Mouse (Mus musculus) lung, postnatal 0 days (tissue): ENCODE data around the gene F7. TPM values are rescaled to one million over a fixed set of nuclear protein-coding genes. Genes with fewer than 3 reads are reported as not detected.

Source experiments
- ATAC-seq: fragments of 200-750 bp; cut with Nextera tagmentation; 2 replicates; pipeline ENCODE4 v1.8.0; 2017; ENCODE audit warnings: moderate library complexity
- DNase-seq: peaks from one replicate; pipeline ENCODE4 v3.0.0-alpha.2; 2016; ENCODE audit warnings: low spot score
- H3K27ac ChIP-seq: fragments of 300-500 bp; sonication (generic); 2 replicates; pipeline ENCODE4 v1.5.1; 2014; ENCODE audit warnings: antibody characterized with exemption, mild to moderate bottlenecking, low read length, mixed read lengths
- H3K27me3 ChIP-seq: fragments of 300-500 bp; sonication (generic); replicated peaks from 2 replicates; pipeline ENCODE4 v1.6.1; 2014; ENCODE audit warnings: low read length, mixed read lengths; ENCODE audit not compliant: insufficient read depth
- H3K36me3 ChIP-seq: fragments of 300-500 bp; sonication (generic); 2 replicates; pipeline ENCODE4 v1.6.1; 2014; ENCODE audit warnings: low read length, mixed read lengths; ENCODE audit not compliant: insufficient read depth
- H3K4me1 ChIP-seq: fragments of 300-500 bp; sonication (generic); 2 replicates; pipeline ENCODE4 v1.6.1; 2014; ENCODE audit warnings: antibody characterized with exemption, low read depth, low read length, mixed read lengths; ENCODE audit not compliant: insufficient read depth
- H3K4me2 ChIP-seq: fragments of 300-500 bp; sonication (generic); replicated peaks from 2 replicates; pipeline ENCODE4 v1.6.1; 2014; ENCODE audit warnings: low read depth, mild to moderate bottlenecking, low read length, moderate library complexity, mixed read lengths
- H3K4me3 ChIP-seq: fragments of 300-500 bp; sonication (generic); 2 replicates; pipeline ENCODE4 v1.5.1; 2014; ENCODE audit warnings: low read depth, low read length
- H3K9ac ChIP-seq: fragments of 300-500 bp; sonication (generic); replicated peaks from 2 replicates; pipeline ENCODE4 v1.6.1; 2014; ENCODE audit warnings: low read depth, mild to moderate bottlenecking
- H3K9me3 ChIP-seq: fragments of 300-500 bp; sonication (generic); 2 replicates; pipeline ENCODE4 v1.6.1; 2016; ENCODE audit warnings: low read length, mixed read lengths
- CTCF ChIP-seq: IDR thresholded peaks from 2 replicates; pipeline ENCODE4 v1.5.1; 2016; ENCODE audit warnings: antibody characterized with exemption, mild to moderate bottlenecking
- EP300 ChIP-seq: IDR thresholded peaks from 2 replicates; pipeline ENCODE4 v1.6.1; 2016; ENCODE audit warnings: antibody characterized with exemption, mild to moderate bottlenecking, control low read depth
- WGBS: fragments of 180-500 bp; shearing (Covaris S2); extraction: QIAGEN DNeasy Blood & Tissue Kit; methylation state at CpG from one replicate; pipeline ENCODE4 v1.1.7; 2014; 5-methylcytosine and 5-hydroxymethylcytosine counted together
- polyA plus RNA-seq: library from polyadenylated mRNA; unstranded; fragments of >200 nt; fragmentation: Nextera tagmentation; extraction: Ambion mirVana; gene quantifications from 2 replicates; pipeline ENCODE4 v1.2.1, GENCODE M21; 2015

The F7 gene
- polyA plus RNA-seq, 1 experiment from 2014 or later = 5.0 TPM

DNA sequence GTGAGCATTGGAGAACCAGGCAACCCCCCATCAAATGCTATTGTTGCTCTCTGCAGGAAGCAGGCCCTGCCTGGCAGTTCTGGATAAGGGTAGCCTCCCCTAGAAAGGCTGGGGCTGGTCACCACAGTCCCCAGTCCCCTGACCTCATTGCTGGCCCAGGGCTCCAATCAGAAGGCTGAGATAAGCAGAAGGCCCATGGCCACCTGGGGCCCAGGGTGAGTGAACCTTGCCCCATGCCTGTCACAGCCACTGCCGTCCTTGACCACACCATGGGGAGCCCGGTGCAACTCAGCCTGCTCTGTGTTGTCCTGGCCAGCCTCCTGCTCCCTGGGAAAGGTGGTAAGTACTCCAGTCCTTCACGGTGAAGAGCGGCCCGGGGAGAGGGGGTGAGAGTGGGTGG, 11.7 kb downstream of the F7 start:
- Histone ChIP-seq H3K4me1 (no peaks in the 10 kb centered on the region), H3K27me3 (no peaks in the 10 kb centered on the region), H3K4me3 (no peak overlapping the region), H3K4me2 (no peak overlapping the region), H3K36me3 (no peaks in the 10 kb centered on the region), H3K9me3 (no peaks in the 10 kb centered on the region), H3K27ac (no peak overlapping the region), H3K9ac (no peak overlapping the region)
- WGBS = 28% methylated on average over 5 of the region's 5 CpGs
- ATAC-seq (0 out of 2 replicates have a peak, but pooled peaks have one; percentile 16), DNase-seq (no peak)
- no peak for TF ChIP-seq EP300
- no peak for TF ChIP-seq CTCF

- ATAC-seq (no peak), DNase-seq (peak; percentile 41)
- H3K27me3 ChIP-seq = no peaks in the 10 kb centered on the region
- no peaks in the 10 kb centered on the region for H3K9me3 ChIP-seq
- no peak overlapping the region for H3K4me3 ChIP-seq
- H3K4me1 ChIP-seq = no peaks in the 10 kb centered on the region
- no peak overlapping the region for H3K9ac ChIP-seq
- no peak for TF ChIP-seq EP300
- no peak for TF ChIP-seq CTCF
- H3K27ac ChIP-seq = no peak overlapping the region
- H3K36me3 ChIP-seq = no peaks in the 10 kb centered on the region
- 68% methylated on average over 6 of the region's 6 CpGs for WGBS
- no peak overlapping the region for H3K4me2 ChIP-seq
Measured at GRCm38 (mm10) chr8:13039054-13039453, 13.2 kb downstream of the F7 start.

DNA sequence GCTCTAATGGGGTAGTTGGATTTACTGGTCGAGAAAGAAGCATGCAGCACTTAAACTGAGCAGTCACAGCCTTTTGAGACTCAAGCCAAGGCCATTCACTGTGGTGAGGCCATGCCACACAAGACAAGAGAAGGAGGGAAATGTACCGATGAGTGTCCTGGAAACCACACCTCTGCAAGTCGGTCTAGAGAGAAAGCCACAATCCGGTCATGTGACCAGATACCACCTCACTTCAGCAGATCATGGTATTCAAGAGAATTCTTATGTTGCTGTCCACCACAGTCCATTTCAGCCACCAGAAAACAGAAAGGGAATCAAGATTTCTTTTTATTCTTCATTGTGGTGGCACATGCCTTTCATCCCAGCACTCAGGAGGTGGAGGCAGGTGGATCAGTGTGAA, 15.6 kb downstream of the F7 start:
- H3K4me3 ChIP-seq = no peak overlapping the region
- H3K4me1 ChIP-seq = no peaks in the 10 kb centered on the region
- no peaks in the 10 kb centered on the region for H3K27me3 ChIP-seq
- DNase-seq (no peak), ATAC-seq (no peak)
- H3K27ac ChIP-seq = no peak overlapping the region
- H3K36me3 ChIP-seq = no peaks in the 10 kb centered on the region
- H3K4me2 ChIP-seq = no peak overlapping the region
- no peak overlapping the region for H3K9ac ChIP-seq
- WGBS = 67% methylated on average over 4 of the region's 4 CpGs
- no peak for TF ChIP-seq EP300
- TF ChIP-seq CTCF = no peak
- no peaks in the 10 kb centered on the region for H3K9me3 ChIP-seq

DNA sequence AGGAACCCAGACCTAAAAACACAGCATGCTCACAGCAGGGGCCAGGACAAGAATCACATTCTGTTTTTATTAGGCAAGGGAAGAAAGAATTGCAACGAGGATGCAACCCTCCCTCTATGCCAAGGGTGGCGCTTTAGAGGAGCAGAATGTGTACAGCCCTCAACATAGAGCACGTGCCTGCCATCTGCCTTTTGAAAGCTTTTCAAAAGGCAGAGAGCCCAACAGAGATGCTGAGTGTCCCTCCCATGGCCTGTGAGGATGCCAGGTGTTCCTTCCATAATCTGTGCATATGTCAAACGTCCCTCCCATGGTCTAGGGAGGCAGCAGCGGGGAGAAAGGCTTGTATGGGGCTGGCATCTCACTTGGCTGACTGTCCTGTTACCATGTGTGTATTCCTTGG, 21.8 kb downstream of the F7 start:
- WGBS = 54% methylated on average over 5 of the region's 5 CpGs
- Histone ChIP-seq H3K4me1 (no peaks in the 10 kb centered on the region), H3K4me3 (no peak overlapping the region), H3K36me3 (no peaks in the 10 kb centered on the region), H3K9me3 (no peaks in the 10 kb centered on the region), H3K27me3 (no peaks in the 10 kb centered on the region), H3K9ac (no peak overlapping the region), H3K27ac (no peak overlapping the region), H3K4me2 (no peak overlapping the region)
- no peak for TF ChIP-seq EP300
- no peak for TF ChIP-seq CTCF
- ATAC-seq (no peak), DNase-seq (no peak)

DNA sequence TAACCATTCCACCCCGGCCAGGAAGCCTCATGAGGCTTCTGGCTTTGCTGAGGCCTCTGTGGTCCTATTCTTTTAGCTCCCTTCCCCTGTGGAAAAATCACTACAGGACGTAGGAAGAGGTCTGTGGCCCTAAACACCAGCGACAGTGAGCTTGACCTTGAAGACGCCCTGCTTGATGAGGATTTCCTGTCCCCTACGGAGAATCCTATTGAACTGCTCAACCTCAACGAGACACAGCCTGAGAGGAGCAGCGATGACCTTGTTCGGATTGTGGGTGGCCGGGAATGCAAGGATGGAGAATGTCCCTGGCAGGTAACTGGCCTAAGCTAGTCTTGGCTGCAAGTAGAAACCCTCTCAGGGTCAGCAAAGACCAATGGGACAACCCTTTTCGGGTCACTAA, 24.7 kb downstream of the F7 start:
- no peaks in the 10 kb centered on the region for H3K36me3 ChIP-seq
- no peak for TF ChIP-seq CTCF
- TF ChIP-seq EP300 = no peak
- H3K4me2 ChIP-seq = no peak overlapping the region
- WGBS = 78% methylated on average over 10 of the region's 10 CpGs
- H3K4me1 ChIP-seq = no peaks in the 10 kb centered on the region
- H3K27me3 ChIP-seq = no peaks in the 10 kb centered on the region
- H3K9ac ChIP-seq = no peak overlapping the region
- H3K27ac ChIP-seq = no peak overlapping the region
- no peaks in the 10 kb centered on the region for H3K9me3 ChIP-seq
- ATAC-seq = no peak
- no peak overlapping the region for H3K4me3 ChIP-seq
- no peak for DNase-seq

GRCm38 (mm10) chr8:13057351-13057750, 31.5 kb downstream of the F7 start:
- Histone ChIP-seq H3K4me2 (no peak overlapping the region), H3K27ac (no peak overlapping the region), H3K4me1 (no peaks in the 10 kb centered on the region), H3K36me3 (no peaks in the 10 kb centered on the region), H3K9ac (no peak overlapping the region), H3K4me3 (no peak overlapping the region), H3K27me3 (no peaks in the 10 kb centered on the region), H3K9me3 (no peaks in the 10 kb centered on the region)
- ATAC-seq (no peak), DNase-seq (no peak)
- WGBS = 71% methylated on average over 4 of the region's 4 CpGs
- TF ChIP-seq CTCF = no peak
- no peak for TF ChIP-seq EP300

GRCm38 (mm10) chr8:13060441-13061150, 34.8 kb downstream of the F7 start, which contains the start of gene Proz:
TSS of gene Proz (plus strand) at chr8:13060914.
- no peak within 1 kb of the TSS for H3K9ac ChIP-seq
- no peak for TF ChIP-seq CTCF
- TF ChIP-seq EP300 = no peak
- H3K9me3 ChIP-seq = no peaks in the 10 kb centered on the region
- no peak for ATAC-seq
- WGBS = 69% methylated on average over 17 of the region's 17 CpGs
- DNase-seq = no peak
- no peaks in the 10 kb centered on the region for H3K36me3 ChIP-seq
- H3K4me2 ChIP-seq = no peak within 1 kb of the TSS
- H3K4me1 ChIP-seq = no peaks in the 10 kb centered on the region
- no peak within 1 kb of the TSS for H3K27ac ChIP-seq
- H3K4me3 ChIP-seq = no peak within 1 kb of the TSS
- no peaks in the 10 kb centered on the region for H3K27me3 ChIP-seq
